Mouse (Mus musculus): ENCODE results near the gene Atf6. TPM values are rescaled to one million over a fixed set of nuclear protein-coding genes. Genes with fewer than 3 reads are reported as not detected.

Gene Atf6
- total and polyA plus RNA-seq, 3 experiments = 33.8 to 47.0 (median 35.3) TPM

- no peak for DNase-seq (ENCODE audit: extremely low read depth)
- no peak overlapping the region for H3K27ac ChIP-seq (ENCODE audit: insufficient read depth, low read depth)
- no peaks in the 10 kb centered on the region for H3K27me3 ChIP-seq (replicated peaks)
- no peak overlapping the region for H3K4me2 ChIP-seq (ENCODE audit: insufficient read depth, low read depth, poor library complexity, severe bottlenecking)
- in situ Hi-C loops (cut with MboI; ENCODE audit: low pct_ligation_motif_present, low pct_unique_long_range_greater_than_20kb, low sequenced_read_pairs) = no loop called here
- H3K9me3 ChIP-seq (replicated peaks; ENCODE audit: low read length) = peaks cover 4% of the 10 kb centered on the region
- TF ChIP-seq ZMIZ1 (IDR thresholded peaks at IDR 0.05; ENCODE audit: low read depth, low read length) (no peak), SIN3A (IDR thresholded peaks at IDR 0.05; ENCODE audit: low read length) (no peak), ZNF384 (IDR thresholded peaks at IDR 0.05; ENCODE audit: low read depth, low read length) (no peak), EP300 (IDR thresholded peaks at IDR 0.05; ENCODE audit: low read length) (no peak), TCF12 (IDR thresholded peaks at IDR 0.05; ENCODE audit: low read depth, low read length) (no peak), POLR2AphosphoS2 (IDR thresholded peaks at IDR 0.05; ENCODE audit: low read depth, low read length) (no peak), MXI1 (IDR thresholded peaks at IDR 0.05; ENCODE audit: low read depth, low read length) (no peak), ELF1 (IDR thresholded peaks at IDR 0.05; ENCODE audit: low read depth, low read length) (no peak), ZC3H11A (IDR thresholded peaks at IDR 0.05; ENCODE audit: low read depth, low read length) (no peak), NELFE (IDR thresholded peaks at IDR 0.05; ENCODE audit: low read depth, low read length) (no peak)
- H3K79me2 ChIP-seq (replicated peaks; ENCODE audit: control insufficient read depth, extremely low read depth, insufficient read depth, poor library complexity, severe bottlenecking) = no peaks in the 10 kb centered on the region
- no peaks in the 10 kb centered on the region for H3K36me3 ChIP-seq (replicated peaks in 1 of 2; ENCODE audit: control insufficient read depth in 1 of 2, insufficient read depth in 1 of 2, low read length in 1 of 2)
- H3K9ac ChIP-seq (ENCODE audit: insufficient read depth, low read depth) = no peak overlapping the region
- H3K4me3 ChIP-seq (replicated peaks in 1 of 3; ENCODE audit: low read depth in 2 of 3, low read length in 2 of 3, poor library complexity in 1 of 3) = no peak overlapping the region
- H3K4me1 ChIP-seq (ENCODE audit: control insufficient read depth in 1 of 2, insufficient read depth in 2 of 2) = no peaks in the 10 kb centered on the region
- dilution Hi-C loops (cut with MboI; ENCODE audit: extremely low pct_ligation_motif_present, extremely low pct_unique_long_range_greater_than_20kb, low sequenced_read_pairs) = no loop called here
Measured at GRCm38 (mm10) chr1:170677681-170678080, 189.9 kb downstream of the Atf6 start.

GRCm38 (mm10) chr1:170674184-170674775 lies 193.3 kb downstream of the Atf6 start:
- TF ChIP-seq USF2 (conservative IDR thresholded peaks at IDR 0.05; ENCODE audit: low read depth, low read length) = no peak
- no peak for TF ChIP-seq MYC (IDR thresholded peaks at IDR 0.05; ENCODE audit: low read depth, low read length)
- no peak for TF ChIP-seq MEF2A (IDR thresholded peaks at IDR 0.05; ENCODE audit: borderline replicate concordance, low read depth, low read length)
- TF ChIP-seq USF1 (IDR thresholded peaks at IDR 0.05; ENCODE audit: low read depth, low read length) = no peak
- no peak for TF ChIP-seq RCOR1 (conservative IDR thresholded peaks at IDR 0.05; ENCODE audit: low read depth, low read length)
- TF ChIP-seq MXI1 (IDR thresholded peaks at IDR 0.05; ENCODE audit: low read depth, low read length) = no peak
- TF ChIP-seq E2F4 (IDR thresholded peaks at IDR 0.05; ENCODE audit: insufficient replicate concordance, low read depth, low read length) = no peak
- no peak for TF ChIP-seq IRF4 (IDR thresholded peaks at IDR 0.05; ENCODE audit: low read depth, low read length)
- no peak for TF ChIP-seq ZMIZ1 (IDR thresholded peaks at IDR 0.05; ENCODE audit: low read depth, low read length)
- TF ChIP-seq EP300 (IDR thresholded peaks at IDR 0.05; ENCODE audit: low read length) = no peak
- no peak for TF ChIP-seq BHLHE40 (IDR thresholded peaks at IDR 0.05; ENCODE audit: low read depth, low read length)
- TF ChIP-seq RAD21 (IDR thresholded peaks at IDR 0.05; ENCODE audit: low read depth, low read length) = no peak
- TF ChIP-seq UBTF (IDR thresholded peaks at IDR 0.05; ENCODE audit: low read depth, low read length) = no peak
- no peak for TF ChIP-seq MAX (IDR thresholded peaks at IDR 0.05; ENCODE audit: low read length)
- TF ChIP-seq MAFK (IDR thresholded peaks at IDR 0.05; ENCODE audit: insufficient replicate concordance, low read length) = no peak
- H3K27me3 ChIP-seq (replicated peaks) = no peaks in the 10 kb centered on the region
- H3K4me3 ChIP-seq (replicated peaks in 1 of 3; ENCODE audit: low read depth in 2 of 3, low read length in 2 of 3, poor library complexity in 1 of 3) = no peak overlapping the region
- in situ Hi-C loops (cut with MboI; ENCODE audit: low pct_ligation_motif_present, low pct_unique_long_range_greater_than_20kb, low sequenced_read_pairs) (no loop called here), dilution Hi-C loops (cut with MboI; ENCODE audit: extremely low pct_ligation_motif_present, extremely low pct_unique_long_range_greater_than_20kb, low sequenced_read_pairs) (no loop called here)
- H3K36me3 ChIP-seq (replicated peaks in 1 of 2; ENCODE audit: control insufficient read depth in 1 of 2, insufficient read depth in 1 of 2, low read length in 1 of 2) = no peaks in the 10 kb centered on the region
- H3K79me2 ChIP-seq (replicated peaks; ENCODE audit: control insufficient read depth, extremely low read depth, insufficient read depth, poor library complexity, severe bottlenecking) = no peaks in the 10 kb centered on the region
- no peak overlapping the region for H3K27ac ChIP-seq (ENCODE audit: insufficient read depth, low read depth)
- no peaks in the 10 kb centered on the region for H3K4me1 ChIP-seq (ENCODE audit: control insufficient read depth in 1 of 2, insufficient read depth in 2 of 2)
- H3K9me3 ChIP-seq (replicated peaks; ENCODE audit: low read length) = peaks cover 8% of the 10 kb centered on the region
- no peak overlapping the region for H3K4me2 ChIP-seq (ENCODE audit: insufficient read depth, low read depth, poor library complexity, severe bottlenecking)
- no peak overlapping the region for H3K9ac ChIP-seq (ENCODE audit: insufficient read depth, low read depth)
- DNase-seq (ENCODE audit: extremely low read depth) = no peak
